Mouse (Mus musculus) MEL (cell line): ENCODE measurements at regions not wholly inside any gene's neighbourhood (a gene's known extent, or its start where the extent isn't known, plus 50 kb on each side); places are given as distances from the start of the nearest gene placed in this dataset.

ENCODE experiments used
- DNase-seq: peaks from one replicate; pipeline ENCODE4 v3.0.0; 2011; ENCODE audit warnings: low read depth, low spot score
- H3K27ac ChIP-seq: 2 replicates; pipeline ENCODE4 v1.5.1; 2012; ENCODE audit warnings: low read depth, mild to moderate bottlenecking, control low read depth, low read length, moderate library complexity; ENCODE audit not compliant: control insufficient read depth
- H3K27me3 ChIP-seq, 2 experiments: fragments of 150-350 bp in 1 of 2; sonication (generic) in 1 of 2; 2 replicates each; pipeline ENCODE4 v1.6.1; 2012; ENCODE audit warnings: low read length in 2 of 2, mild to moderate bottlenecking in 2 of 2, improper control_type of control experiment in 1 of 2, moderate library complexity in 1 of 2; ENCODE audit not compliant: insufficient read depth in 2 of 2, control insufficient read depth in 1 of 2
- H3K36me3 ChIP-seq, 2 experiments: 2 replicates each; pipeline ENCODE4 v1.6.1; 2012 to 2014; ENCODE audit warnings: low read length in 2 of 2, improper control_type of control experiment in 1 of 2, inconsistent platforms in 1 of 2, mild to moderate bottlenecking in 1 of 2; ENCODE audit not compliant: insufficient read depth in 2 of 2, control insufficient read depth in 1 of 2
- H3K4me1 ChIP-seq, 2 experiments: fragments of 150-350 bp in 1 of 2; sonication (generic) in 1 of 2; 2 replicates each; pipeline ENCODE4 v1.6.1; 2012; ENCODE audit warnings: low read length in 2 of 2, improper control_type of control experiment in 1 of 2, mild to moderate bottlenecking in 1 of 2; ENCODE audit not compliant: insufficient read depth in 2 of 2, control insufficient read depth in 1 of 2
- H3K4me3 ChIP-seq, 2 experiments: fragments of 150-350 bp in 1 of 2; sonication (generic) in 1 of 2; 2 replicates each; pipeline ENCODE4 v1.5.1; 2012; ENCODE audit warnings: low read depth in 2 of 2, low read length in 2 of 2, mild to moderate bottlenecking in 2 of 2, moderate library complexity in 2 of 2, control low read depth in 1 of 2, improper control_type of control experiment in 1 of 2; ENCODE audit not compliant: control insufficient read depth in 1 of 2, insufficient read depth in 1 of 2
- H3K79me2 ChIP-seq: 2 replicates; pipeline ENCODE4 v1.6.1; 2012; ENCODE audit warnings: mild to moderate bottlenecking, low read length, moderate library complexity; ENCODE audit not compliant: control insufficient read depth, poor library complexity, insufficient read depth
- H3K9ac ChIP-seq: 2 replicates; pipeline ENCODE4 v1.6.1; 2012; ENCODE audit warnings: low read depth, mild to moderate bottlenecking, control low read depth, low read length, moderate library complexity; ENCODE audit not compliant: control insufficient read depth, poor library complexity, severe bottlenecking
- H3K9me3 ChIP-seq: fragments of 150-350 bp; sonication (generic); replicated peaks from 2 replicates; pipeline ENCODE4 v1.6.1; 2012; ENCODE audit warnings: mild to moderate bottlenecking, low read length, improper control_type of control experiment, moderate library complexity; ENCODE audit not compliant: insufficient read depth
- BHLHE40 ChIP-seq: IDR thresholded peaks from 2 replicates; pipeline ENCODE4 v1.6.1; 2012; ENCODE audit warnings: low read depth, mild to moderate bottlenecking, inconsistent platforms, low read length, improper control_type of control experiment, borderline replicate concordance
- CHD2 ChIP-seq: IDR thresholded peaks from 2 replicates; pipeline ENCODE4 v1.6.1; 2011; ENCODE audit warnings: low read length, improper control_type of control experiment
- HCFC1 ChIP-seq: IDR thresholded peaks from 2 replicates; pipeline ENCODE4 v1.6.1; 2012; ENCODE audit warnings: low read depth, mild to moderate bottlenecking, inconsistent platforms, low read length, improper control_type of control experiment, moderate library complexity
- JUND ChIP-seq: IDR thresholded peaks from 2 replicates; pipeline ENCODE4 v1.6.1; 2011; ENCODE audit warnings: low read depth, mild to moderate bottlenecking, improper control_type of control experiment, low read length
- MAX ChIP-seq: IDR thresholded peaks from 2 replicates; pipeline ENCODE4 v1.6.1; 2011; ENCODE audit warnings: low read length, improper control_type of control experiment
- MAZ ChIP-seq: IDR thresholded peaks from 2 replicates; pipeline ENCODE4 v1.6.1; 2012; ENCODE audit warnings: low read depth, mild to moderate bottlenecking, inconsistent platforms, low read length, improper control_type of control experiment
- MXI1 ChIP-seq: IDR thresholded peaks from 2 replicates; pipeline ENCODE4 v1.6.1; 2011; ENCODE audit warnings: mild to moderate bottlenecking, low read depth, low read length, improper control_type of control experiment
- NRF1 ChIP-seq: IDR thresholded peaks from 2 replicates; pipeline ENCODE4 v1.6.1; 2014; ENCODE audit warnings: low read depth, mild to moderate bottlenecking, inconsistent platforms, low read length, improper control_type of control experiment, moderate library complexity; ENCODE audit not compliant: poor library complexity, insufficient read depth, severe bottlenecking
- POLR2A ChIP-seq, 2 experiments: IDR thresholded peaks; 2 replicates each; pipeline ENCODE4 v1.6.1; 2011 to 2012; ENCODE audit warnings: low read length in 2 of 2, mild to moderate bottlenecking in 2 of 2, control low read depth in 1 of 2, improper control_type of control experiment in 1 of 2, low read depth in 1 of 2, moderate library complexity in 1 of 2; ENCODE audit not compliant: control insufficient read depth in 1 of 2, insufficient read depth in 1 of 2, poor library complexity in 1 of 2
- RAD21 ChIP-seq: IDR thresholded peaks from 2 replicates; pipeline ENCODE4 v1.6.1; 2011; ENCODE audit warnings: mild to moderate bottlenecking, low read depth, low read length, improper control_type of control experiment
- SIN3A ChIP-seq: IDR thresholded peaks from 2 replicates; pipeline ENCODE4 v1.6.1; 2012; ENCODE audit warnings: low read length, improper control_type of control experiment, inconsistent platforms
- TAL1 ChIP-seq: IDR thresholded peaks from 2 replicates; pipeline ENCODE4 v1.6.1; 2012; ENCODE audit warnings: mild to moderate bottlenecking, inconsistent platforms, low read length, moderate library complexity, mixed read lengths
- USF2 ChIP-seq, 2 experiments: IDR thresholded peaks; 2 replicates each; pipeline ENCODE4 v1.6.1; 2011 to 2012; ENCODE audit warnings: improper control_type of control experiment in 2 of 2, low read length in 2 of 2, borderline replicate concordance in 1 of 2, inconsistent platforms in 1 of 2, low read depth in 1 of 2, mild to moderate bottlenecking in 1 of 2; ENCODE audit not compliant: insufficient read depth in 1 of 2
- ZC3H11A ChIP-seq: IDR thresholded peaks from 2 replicates; pipeline ENCODE4 v1.6.1; 2012; ENCODE audit warnings: low read depth, mild to moderate bottlenecking, inconsistent platforms, low read length, improper control_type of control experiment
- ZKSCAN1 ChIP-seq: IDR thresholded peaks from 2 replicates; pipeline ENCODE4 v1.6.1; 2012; ENCODE audit warnings: low read depth, mild to moderate bottlenecking, inconsistent platforms, low read length, improper control_type of control experiment, moderate library complexity
- ZMIZ1 ChIP-seq: IDR thresholded peaks from 2 replicates; pipeline ENCODE4 v1.6.1; 2012; ENCODE audit warnings: low read depth, mild to moderate bottlenecking, inconsistent platforms, low read length, improper control_type of control experiment, moderate library complexity
- ZNF384 ChIP-seq: IDR thresholded peaks from 2 replicates; pipeline ENCODE4 v1.6.1; 2012; ENCODE audit warnings: low read depth, mild to moderate bottlenecking, inconsistent platforms, low read length, improper control_type of control experiment

GRCm38 (mm10) chr12:10525934-10526333 is 135.4 kb downstream of the Rdh14 start:
- no peak overlapping the region for H3K9ac ChIP-seq
- H3K79me2 ChIP-seq = no peaks in the 10 kb centered on the region
- no peak overlapping the region for H3K4me3 ChIP-seq
- H3K4me1 ChIP-seq = no peaks in the 10 kb centered on the region
- no peaks in the 10 kb centered on the region for H3K36me3 ChIP-seq
- H3K27me3 ChIP-seq = no peaks in the 10 kb centered on the region
- H3K9me3 ChIP-seq = no peaks in the 10 kb centered on the region
- H3K27ac ChIP-seq = no peak overlapping the region
- no peak for DNase-seq
- TF ChIP-seq ZKSCAN1 (no peak), MAX (no peak), POLR2A (IDR thresholded peaks at IDR 0.05; ENCODE audit: control insufficient read depth in 1 of 2, insufficient read depth in 1 of 2, low read depth in 1 of 2, low read length in 2 of 2, poor library complexity in 1 of 2) (no peak), TAL1 (no peak), MXI1 (no peak), JUND (no peak), ZMIZ1 (no peak), ZNF384 (no peak), MAZ (no peak), NRF1 (no peak), USF2 (IDR thresholded peaks at IDR 0.05; ENCODE audit: borderline replicate concordance in 1 of 2, insufficient read depth in 1 of 2, low read depth in 1 of 2, low read length in 2 of 2) (no peak), CHD2 (no peak)

- no peak overlapping the region for H3K27ac ChIP-seq
- H3K4me1 ChIP-seq = no peaks in the 10 kb centered on the region
- no peaks in the 10 kb centered on the region for H3K36me3 ChIP-seq
- no peaks in the 10 kb centered on the region for H3K27me3 ChIP-seq
- H3K9ac ChIP-seq = no peak overlapping the region
- H3K79me2 ChIP-seq = no peaks in the 10 kb centered on the region
- H3K9me3 ChIP-seq = no peaks in the 10 kb centered on the region
- DNase-seq = no peak
- no peak overlapping the region for H3K4me3 ChIP-seq
- no peak for TF ChIP-seq SIN3A
- TF ChIP-seq, all 39 proteins: peak for 0
Measured at GRCm38 (mm10) chr12:10529077-10529476, 138.5 kb downstream of the Rdh14 start.

GRCm38 (mm10) chr12:10530996-10531395 is 140.4 kb downstream of the Rdh14 start:
- TF ChIP-seq RAD21 (no peak), CHD2 (no peak), BHLHE40 (no peak), ZC3H11A (no peak), HCFC1 (no peak)
- no peaks in the 10 kb centered on the region for H3K36me3 ChIP-seq
- no peaks in the 10 kb centered on the region; a peak in 1 of 4 replicates for H3K27me3 ChIP-seq
- H3K79me2 ChIP-seq = no peaks in the 10 kb centered on the region
- H3K4me3 ChIP-seq = no peak overlapping the region
- no peak for DNase-seq
- no peak overlapping the region for H3K27ac ChIP-seq
- H3K9me3 ChIP-seq = no peaks in the 10 kb centered on the region
- no peaks in the 10 kb centered on the region for H3K4me1 ChIP-seq
- no peak overlapping the region for H3K9ac ChIP-seq
